Mouse (Mus musculus): Measurements from ENCODE around the gene Med22. TPM values are rescaled to one million over a fixed set of nuclear protein-coding genes. Genes with fewer than 3 reads are reported as not detected.
A peak's percentile ranks its signal among the peaks of the same experiment; 100 is the strongest.
"Not testable (repeated sequence)": the region's sequence is repeated elsewhere in the genome, so short reads cannot be mapped to it uniquely, and the experiment has no call there.

The Med22 gene
- total RNA-seq, 2 experiments from 2014 or later: 47.5 to 50.1 TPM

DNA sequence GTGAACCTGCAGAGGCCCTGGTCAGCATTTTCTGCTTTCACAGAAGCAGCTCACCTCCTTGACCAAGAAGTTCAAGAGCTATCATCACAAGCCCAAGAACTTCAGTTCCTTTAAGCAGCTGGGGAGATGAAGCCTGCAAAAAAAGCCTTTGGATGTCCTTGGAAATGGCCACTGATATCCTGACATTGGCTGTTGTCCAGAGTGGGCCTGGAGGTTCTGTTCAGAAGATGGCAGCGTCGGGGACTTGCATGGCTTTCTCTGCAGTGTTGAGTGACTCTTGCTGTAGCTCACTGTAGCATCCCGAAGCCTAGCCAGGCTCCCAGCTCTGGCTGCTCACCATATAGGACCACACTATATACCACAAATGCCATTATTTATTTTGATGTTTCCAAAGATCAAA, 9.2 kb upstream of the Med22 start:
- no peak for DNase-seq (ENCODE audit: low spot score in 2 of 2)

DNA sequence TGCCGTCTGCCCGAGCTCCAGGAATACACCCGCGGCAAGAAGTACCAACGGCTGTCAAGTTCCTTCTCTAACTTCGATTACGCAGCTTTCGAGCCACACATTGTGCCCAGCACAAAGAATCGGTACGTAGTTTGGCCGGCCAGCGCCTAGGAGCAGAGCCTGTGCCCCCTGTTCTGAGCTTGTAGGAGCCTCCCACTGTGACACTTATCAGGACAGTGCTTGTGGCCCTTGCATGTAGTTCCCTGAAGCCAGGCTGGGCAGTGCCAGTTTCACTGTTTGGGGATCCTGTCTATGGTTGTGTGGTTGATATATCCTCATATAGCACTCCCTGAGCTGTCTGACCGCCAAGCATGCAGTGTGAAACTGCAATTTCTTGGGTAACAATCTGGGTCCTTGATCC, 6.3 kb upstream of the Med22 start:
- DNase-seq (ENCODE audit: low spot score in 2 of 2): no peak

DNA sequence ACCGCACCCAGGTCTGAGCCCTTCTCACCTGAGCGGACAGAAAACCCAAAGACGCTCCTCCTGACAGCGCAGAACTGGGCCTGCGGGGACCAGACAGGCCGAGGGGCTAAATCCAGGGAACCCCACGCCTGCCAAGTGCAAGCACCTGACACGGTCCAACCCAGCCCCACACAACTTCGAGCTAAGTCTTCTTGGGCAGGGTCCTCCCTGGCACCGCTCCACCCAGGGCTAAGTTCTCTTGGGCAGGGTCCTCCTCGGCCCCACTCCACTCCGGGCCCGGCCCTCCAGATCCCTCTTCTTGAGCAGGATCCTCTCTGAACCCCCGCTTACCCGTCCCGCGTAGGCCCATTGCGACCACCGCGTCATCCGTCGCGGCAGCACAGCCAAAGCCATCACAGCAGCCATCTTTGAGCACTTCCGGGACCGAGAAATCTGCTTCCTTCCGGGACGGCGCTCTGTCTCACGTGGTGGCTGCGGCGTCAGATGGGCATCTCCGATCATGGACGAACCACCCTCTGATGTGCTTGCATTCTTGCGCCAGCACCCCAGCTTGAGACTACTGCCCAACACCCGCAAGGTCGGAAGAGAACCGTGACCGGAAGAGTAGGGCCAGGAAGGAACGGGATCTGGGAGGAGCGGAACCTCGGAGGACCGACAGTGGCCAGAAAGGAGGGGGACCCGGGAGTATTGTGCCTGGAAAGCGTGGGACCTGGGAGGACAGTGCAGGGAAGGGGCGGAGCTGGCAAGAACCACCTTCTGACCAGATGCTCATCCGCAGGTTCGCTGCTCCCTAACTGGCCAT, 5.7 kb upstream of the Med22 start, which contains the start of the genes Surf2 and Surf1:
Gene Surf2, plus strand, starts transcription at position 441 of the 802 bp plus-strand sequence.
Gene Surf1, minus strand, starts transcription at position 604 of the 802 bp plus-strand sequence.
- peak; percentile 86 to 89 for DNase-seq (ENCODE audit: low spot score in 2 of 2)

DNA sequence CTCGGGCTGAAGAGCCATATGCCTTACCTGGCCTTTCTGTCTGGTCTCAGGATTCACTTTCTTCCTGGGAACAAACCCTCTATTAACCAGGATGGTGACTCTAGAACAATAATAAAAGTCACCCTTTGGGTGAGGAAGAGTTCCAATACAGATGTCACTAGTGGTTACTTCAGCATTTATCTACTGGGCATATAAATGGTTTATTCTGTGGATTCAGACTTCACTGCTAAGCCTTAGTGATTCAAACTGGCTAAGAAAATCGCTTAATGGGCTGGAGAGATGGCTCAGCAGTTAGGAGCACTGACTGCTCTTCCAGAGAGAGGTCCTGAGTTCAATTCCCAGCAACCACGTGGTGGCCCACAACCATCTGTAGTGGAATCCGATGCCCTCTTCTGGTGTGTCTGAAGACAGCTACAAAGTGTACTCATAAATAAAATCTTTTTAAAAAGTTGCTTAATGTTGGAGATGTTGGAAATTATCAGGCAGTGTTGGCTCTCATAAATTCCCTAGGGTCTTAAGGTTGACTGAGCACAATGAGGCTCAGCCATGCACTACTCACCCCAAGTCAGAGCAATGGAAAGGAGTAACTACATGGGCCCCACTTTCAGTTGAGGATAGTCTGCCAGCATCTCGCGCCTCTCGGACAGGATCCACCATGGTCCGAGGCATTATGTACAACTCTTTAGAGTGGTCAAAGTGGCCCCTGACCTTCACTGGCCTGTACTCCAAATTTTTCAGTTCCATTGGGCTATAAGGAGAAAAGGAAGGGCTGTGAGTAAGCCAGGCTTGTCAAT, 3.9 kb upstream of the Med22 start:
- no peak for DNase-seq (ENCODE audit: low spot score in 2 of 2)

DNA sequence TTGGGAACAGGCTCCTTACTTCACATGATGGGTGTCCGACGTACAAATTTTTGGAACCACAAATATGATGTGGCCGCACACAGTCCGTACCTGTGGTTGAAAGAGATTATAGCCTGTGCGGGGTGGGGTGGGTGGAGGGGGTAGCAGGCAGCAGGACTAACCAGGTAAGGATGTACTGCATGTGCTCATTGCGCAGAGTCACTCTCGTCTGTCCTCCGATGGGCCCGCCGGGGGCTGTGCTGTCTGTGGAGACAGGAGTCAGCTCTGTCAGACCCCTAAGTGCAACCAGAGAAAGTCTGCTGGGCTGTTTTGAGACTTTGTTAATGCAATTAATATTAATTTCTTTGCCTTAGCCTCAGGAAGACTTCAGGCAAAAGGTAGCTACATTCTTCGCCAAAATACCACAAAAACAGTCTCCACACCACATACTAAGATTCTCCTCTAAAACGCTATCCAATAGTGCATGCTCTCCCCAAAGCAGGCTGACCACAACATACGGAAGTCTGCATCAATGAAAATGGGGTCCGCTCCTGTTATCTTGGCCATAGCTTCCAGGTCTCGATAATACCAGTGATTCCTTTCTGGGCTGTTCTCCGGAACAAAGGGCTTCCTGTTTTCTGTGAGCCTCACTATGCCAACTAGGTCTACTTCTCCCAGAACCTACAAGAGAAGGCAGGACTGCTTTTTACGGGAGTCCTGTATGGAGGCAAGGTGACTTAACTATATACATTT, 3.1 kb upstream of the Med22 start:
- no peak for DNase-seq (ENCODE audit: low spot score in 2 of 2)

DNA sequence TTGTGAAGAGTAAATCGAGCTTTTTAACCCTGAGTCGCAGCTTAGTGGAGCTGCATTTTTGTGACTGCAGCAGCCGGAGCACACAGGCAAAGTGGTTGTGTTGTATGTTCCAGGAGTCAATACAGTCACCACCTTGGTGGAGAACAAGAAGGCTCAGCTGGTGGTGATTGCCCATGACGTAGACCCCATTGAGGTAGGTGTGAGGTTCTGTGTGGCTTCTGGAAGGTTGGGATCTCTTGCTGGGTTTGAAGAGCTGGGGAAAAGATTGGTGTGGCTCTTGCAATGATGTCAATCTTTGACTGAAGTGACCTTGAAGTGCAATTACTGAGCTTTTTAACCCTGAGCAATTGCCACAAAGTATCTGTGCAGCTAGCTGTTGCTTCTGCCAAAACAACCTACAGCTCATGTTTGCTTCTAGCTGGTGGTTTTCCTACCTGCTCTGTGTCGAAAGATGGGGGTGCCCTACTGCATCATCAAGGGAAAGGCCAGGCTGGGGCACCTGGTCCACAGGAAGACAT, 1.8 kb upstream of the Med22 start:
- DNase-seq (ENCODE audit: low spot score in 2 of 2): no peak

DNA sequence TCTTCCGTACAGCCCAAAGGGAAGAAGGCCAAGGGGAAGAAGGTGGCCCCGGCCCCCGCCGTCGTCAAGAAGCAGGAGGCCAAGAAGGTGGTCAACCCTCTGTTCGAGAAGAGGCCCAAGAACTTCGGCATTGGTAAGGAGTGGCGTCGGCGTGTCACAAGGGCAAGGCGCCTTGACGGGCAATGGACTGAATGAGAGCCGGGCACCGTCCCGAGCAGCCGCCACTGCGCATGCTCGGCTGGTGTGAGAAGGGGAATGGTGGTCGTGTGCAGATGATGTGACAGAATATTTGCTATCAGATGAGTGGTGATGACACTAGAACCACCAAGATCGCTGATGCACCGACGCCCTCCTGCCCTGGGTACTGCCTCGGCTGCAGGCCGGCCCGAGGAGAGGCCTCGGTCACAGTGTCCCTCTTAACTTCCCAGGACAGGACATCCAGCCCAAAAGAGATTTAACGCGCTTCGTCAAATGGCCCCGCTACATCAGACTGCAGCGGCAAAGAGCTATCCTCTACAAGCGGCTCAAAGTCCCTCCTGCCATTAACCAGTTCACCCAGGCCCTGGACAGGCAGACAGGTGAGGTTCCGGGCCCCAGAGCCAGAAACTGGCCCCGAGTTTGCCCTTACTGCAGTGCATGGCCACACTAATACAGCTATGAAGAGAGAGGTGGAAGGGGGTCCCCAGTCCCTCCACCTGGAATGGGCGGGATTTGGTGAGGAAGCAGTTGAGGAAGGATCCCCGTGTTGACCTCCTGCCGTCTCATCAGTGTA, 703 bp upstream of the Med22 start:
- DNase-seq (ENCODE audit: low spot score in 2 of 2): peak; percentile 52 to 58

DNA sequence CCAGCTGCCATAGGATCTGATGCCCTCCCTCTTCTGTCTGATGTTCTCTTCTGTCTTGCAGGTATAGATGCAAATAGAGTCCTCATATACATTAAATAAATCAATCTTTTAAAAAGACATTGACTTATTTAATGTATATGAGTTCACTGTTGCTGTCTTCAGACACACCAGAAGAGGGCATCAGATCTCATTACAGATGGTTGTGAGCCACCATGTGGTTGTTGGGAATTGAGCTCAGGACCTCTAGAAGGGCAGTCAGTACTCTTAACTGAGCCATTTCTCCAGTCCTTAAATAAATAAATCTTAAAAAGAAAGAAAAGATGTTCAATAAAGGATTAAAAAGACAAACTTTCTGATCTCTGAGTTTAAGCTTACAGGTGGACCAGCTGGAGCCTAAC, 1.1 kb downstream of the Med22 start:
- no peak for DNase-seq (ENCODE audit: low spot score in 2 of 2)

DNA sequence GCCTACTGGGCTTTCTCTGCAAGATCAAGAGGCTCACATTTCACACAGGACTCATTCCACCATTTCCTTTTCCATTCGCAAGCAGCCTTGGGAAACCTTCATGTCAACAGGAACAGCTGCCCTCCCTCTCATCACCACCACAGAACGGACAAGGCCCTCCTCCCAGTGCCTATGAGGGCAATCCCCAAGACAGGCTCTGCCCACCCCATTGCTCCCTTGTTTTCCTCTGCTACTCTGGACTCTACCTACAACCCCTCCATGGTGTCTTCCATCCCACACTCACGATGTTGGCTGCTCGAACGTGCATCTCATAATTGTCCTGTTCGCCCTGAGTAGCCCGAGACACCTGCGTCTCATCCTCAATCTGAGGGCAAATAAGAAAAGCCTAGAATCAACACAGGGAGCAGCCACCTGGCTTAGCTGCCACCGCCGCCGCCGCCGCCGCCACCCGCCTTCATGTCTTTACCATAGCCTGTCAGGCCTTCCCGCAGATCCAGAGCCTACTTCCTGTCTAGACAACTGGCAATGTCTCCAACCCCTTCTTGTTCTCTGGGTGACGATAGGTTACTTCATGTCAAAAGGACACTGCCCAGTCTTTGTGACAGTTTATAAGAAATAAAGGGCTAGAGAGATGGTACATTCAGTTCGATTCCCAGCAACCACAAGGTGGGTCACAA, 1.6 kb downstream of the Med22 start:
- DNase-seq (ENCODE audit: low spot score in 2 of 2): no peak

DNA sequence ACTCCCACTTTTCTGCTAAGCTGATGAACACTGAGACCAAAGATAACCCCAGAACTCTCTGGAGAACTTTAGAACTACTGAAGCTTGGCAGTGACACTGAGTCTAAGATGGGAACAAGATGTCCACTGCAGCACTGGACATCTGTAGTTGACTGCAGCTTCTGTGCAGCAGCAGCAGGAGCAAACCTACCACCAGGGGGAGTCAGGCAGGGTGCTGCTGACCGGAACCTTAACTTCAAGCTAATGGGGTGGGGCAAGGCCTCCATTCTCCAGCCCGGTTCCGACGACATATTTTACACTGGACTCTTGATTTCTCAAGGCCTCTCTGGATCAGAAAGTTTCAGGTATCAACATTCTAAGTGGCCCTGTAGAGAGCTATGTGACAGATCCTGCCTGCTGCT, 3.4 kb downstream of the Med22 start:
- DNase-seq (ENCODE audit: low spot score in 2 of 2): no peak

DNA sequence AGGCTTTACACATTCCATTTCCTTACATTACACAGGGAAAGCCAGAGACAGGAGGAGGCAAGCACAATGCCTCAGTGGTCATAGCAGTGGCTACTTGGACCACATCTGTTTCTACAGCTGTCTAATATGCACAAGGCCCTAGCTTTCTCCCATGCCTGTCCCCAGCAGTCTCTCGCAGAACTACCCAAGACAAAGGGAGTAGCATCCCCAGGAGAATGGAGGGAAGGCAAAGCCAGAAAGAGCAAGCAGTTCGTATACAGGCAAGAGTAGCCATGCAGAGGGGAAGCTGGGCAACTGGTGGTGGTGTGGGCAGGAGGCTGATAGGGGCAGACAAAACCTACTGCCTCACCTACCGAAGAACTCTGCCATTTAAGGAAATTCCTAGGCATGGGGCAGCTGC, 4.0 kb downstream of the Med22 start:
- no peak for DNase-seq (ENCODE audit: low spot score in 2 of 2)

DNA sequence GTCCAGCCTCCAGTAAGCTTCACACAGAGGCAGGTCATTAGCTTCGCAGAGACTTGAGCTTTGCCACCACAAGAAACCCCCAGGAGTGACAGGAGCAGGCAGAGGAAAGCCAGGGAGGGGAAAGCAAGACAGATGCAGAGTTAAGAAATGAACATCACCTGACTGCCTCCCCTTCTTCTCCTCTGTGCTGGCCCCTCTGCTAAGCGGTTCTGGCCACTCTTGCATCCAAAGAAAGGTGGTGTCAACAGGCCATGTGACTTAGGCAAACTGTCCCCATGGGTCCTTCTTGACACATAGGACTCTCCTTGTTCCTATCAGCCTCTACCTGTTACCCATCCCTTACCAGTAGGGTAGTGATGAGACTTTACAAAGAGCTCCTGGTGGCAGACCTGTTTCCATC, 4.5 kb downstream of the Med22 start:
- DNase-seq (ENCODE audit: low spot score in 2 of 2): no peak

DNA sequence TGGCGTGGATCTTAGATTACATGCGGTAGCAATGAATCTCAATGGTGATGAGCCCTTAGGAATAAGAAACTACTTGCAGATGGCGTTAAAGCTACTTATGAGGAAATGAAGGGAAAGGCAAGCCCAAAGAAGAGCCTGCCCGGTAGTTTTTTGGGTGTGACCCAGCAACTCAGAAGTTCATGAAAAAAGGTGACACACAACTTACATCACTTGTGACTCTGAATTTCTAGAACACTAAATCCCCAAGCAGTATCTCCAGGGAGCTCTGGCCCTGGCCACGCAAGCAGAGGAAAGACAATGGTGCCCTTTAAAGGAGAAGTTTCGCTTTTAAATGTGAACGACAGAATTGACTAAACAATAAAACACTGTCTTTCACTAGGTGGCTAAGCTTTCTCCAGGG, 7.2 kb downstream of the Med22 start:
- DNase-seq (ENCODE audit: low spot score in 2 of 2): no peak

DNA sequence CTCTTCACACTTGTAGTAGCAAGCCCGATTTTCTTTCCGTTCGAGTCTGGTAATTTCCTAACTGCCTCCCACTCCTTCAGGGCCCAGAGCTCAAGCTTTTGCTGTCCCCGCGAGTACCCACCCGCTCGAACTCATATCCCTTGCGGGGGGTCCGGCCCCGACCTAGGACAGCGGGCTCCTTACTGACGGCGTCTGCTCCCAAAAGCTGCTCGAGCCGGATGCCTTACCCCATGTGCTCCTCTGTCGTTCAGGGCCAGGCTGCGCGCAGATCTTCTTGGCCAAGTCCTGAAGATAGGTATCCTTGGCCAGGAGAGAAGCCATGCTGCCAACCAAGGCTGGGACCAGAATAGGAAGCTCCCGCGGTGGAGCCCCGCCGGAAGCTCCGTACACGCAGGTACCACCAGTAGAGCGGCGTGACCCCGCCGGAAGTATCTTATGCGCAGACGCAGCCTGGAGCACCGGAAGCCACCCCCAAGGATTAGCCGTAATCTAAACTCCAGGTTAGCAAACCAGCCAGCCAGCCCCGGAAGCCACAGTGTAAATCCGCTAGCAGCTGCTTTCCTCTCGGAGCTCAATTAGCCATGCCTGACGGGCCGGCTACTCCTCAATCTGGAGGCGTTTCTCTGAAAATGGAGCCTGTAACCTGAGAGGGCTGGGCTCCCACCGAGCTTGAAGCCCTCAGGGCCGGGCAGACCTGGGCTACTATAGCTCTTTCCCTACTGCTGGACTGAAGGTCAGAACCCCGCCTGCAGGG, 7.8 kb downstream of the Med22 start, which contains the start of gene Surf6:
Gene Surf6, minus strand, starts transcription at position 413 of the 754 bp plus-strand sequence.
- peak; percentile 96 to 99 for DNase-seq (ENCODE audit: low spot score in 2 of 2)

DNA sequence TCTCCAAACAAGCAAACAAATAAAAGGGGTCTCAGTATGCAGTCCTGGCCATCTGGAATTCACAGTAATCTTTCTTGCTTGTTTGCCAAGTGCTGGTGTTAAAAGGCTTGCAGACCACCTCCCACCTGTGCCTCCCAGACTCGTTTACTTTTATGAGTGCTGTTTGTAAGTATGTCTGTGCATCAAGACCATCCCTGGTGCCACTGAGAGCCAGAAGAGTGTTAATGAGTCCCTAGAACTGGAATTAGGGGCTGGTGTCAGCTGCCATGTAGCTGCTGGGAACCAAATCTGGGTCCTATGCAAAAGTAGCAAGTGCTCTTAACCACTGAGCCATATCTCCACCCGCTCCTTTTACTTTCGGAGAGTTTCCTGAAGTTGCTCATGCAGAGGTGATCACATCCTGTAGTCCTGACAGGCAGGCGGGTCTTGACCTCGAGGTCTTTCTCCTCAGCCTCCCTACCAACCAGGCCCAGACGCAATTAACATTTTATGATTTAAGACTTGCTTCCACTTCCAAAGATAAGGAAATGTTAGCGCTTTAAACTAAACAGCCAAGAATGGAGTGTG, 8.6 kb downstream of the Med22 start:
- DNase-seq (ENCODE audit: low spot score in 2 of 2): no peak

DNA sequence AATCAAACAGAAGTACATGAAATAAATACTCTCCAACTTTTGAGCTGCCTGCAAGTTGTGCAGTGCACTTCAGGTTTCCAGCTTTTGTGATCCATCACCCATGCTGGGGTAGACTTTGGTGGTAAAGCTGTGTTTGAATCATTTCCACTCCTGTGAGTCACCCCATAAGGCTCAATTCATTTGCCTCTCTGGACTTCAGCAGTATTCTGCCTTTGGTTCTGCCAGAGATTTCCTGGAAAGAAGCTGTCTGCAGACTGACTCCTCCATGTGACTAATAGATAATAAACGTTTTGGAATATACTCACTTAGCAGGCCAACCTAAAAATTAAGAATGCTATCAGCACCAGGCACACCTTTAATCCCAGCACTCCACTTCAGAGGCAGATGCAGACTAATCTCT, 9.7 kb downstream of the Med22 start:
- no peak for DNase-seq (ENCODE audit: low spot score in 2 of 2)

DNA sequence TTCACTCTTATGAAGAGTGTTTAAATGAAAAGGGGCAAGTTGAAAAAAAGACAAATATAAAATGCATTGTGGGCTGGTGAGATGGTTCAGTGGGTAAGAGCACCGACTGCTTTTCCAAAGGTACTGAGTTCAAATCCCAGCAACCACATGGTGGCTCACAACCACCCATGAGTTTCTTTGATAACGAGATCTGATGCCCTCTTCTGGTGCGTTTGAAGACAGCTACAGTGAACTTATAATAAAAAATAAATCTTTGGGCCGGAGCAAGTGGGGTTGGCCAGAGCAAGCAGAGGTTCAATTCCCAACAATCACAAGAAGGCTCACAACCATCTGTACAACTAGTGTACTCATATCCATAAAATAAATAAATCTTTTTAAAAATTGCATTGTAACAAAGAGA, 14.6 kb downstream of the Med22 start:
- DNase-seq (ENCODE audit: low spot score in 2 of 2): no peak

DNA sequence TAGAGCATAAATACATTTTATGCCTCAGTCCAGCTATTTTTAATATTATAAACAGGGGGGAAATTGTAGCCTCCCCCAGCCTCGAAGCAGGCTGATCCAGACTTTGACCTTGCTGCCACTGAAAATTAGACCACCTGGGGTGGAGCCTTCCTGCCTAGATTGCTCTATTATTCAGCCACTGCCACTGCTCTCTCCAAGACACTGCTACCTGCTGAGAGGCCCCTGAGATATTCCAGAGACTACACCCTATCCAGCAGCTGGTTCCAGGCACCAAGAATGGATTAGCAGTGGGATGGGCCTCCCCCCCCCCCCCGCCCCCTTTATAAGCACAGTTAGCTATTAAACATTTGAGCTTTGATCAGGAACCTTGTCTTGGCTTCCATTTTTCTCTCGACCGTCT, 24.3 kb downstream of the Med22 start:
- not testable (repeated sequence) for DNase-seq (ENCODE audit: low spot score in 2 of 2)

DNA sequence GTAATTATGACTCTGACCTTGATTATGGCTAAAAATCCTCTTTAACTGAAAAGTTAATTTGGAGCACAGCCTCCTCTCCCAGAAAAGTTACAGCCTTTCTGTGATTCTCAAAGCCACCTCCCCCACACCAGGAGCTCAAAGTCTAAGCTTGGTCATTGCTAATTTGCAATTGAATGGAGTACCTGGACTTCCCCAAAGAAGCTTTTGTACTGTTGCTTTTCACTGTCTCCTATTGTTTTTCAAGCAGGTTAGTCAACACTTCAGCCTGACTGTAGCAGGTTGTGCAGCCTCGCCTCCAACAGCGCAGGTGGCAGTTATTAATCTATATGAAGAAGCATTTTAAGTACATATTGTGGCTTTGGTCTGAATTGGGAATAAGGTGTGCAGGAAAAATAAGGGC, 24.9 kb downstream of the Med22 start:
- not testable (repeated sequence) for DNase-seq (ENCODE audit: low spot score in 2 of 2)
